Mouse (Mus musculus) layer of hippocampus, adult 9-10 months (tissue): ENCODE results near the gene Engase.
A peak's percentile ranks its signal among the peaks of the same experiment; 100 is the strongest.

Experiments used
- DNase-seq: peaks from one replicate; pipeline ENCODE4 v3.0.0; 2022; ENCODE audit warnings: low spot score

Engase gene

GRCm38 (mm10) chr11:118476396-118477373 lies at the start of gene Engase:
Gene Engase, plus strand, starts transcription at chr11:118476829.
- peak; percentile 90 for DNase-seq

DNA sequence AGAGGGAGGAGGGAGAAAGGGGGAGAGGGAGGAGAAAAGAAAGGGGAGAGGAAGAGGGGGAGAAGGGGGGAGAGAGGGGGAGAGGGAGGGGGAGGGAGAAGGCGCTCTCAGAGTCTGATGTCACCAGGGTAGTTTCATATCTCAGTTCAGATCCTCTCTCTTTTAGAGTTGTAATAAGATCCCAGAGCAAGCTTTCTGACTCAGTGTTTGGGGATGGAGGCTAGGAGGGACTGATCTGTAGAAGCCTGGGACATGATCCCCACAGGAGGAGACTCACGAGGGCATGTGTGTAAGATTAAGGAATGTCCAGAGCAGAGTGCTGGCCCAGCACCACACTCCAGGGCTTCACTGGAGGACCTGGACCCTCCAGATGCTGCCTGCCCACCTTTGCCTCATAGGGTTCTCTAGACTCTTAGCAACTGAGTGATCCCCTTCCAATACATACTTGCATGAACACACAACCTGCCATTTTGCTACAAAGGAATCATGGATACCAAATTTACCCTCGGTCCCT lies 49.3 kb upstream of the Engase start:
- DNase-seq: no peak

DNA sequence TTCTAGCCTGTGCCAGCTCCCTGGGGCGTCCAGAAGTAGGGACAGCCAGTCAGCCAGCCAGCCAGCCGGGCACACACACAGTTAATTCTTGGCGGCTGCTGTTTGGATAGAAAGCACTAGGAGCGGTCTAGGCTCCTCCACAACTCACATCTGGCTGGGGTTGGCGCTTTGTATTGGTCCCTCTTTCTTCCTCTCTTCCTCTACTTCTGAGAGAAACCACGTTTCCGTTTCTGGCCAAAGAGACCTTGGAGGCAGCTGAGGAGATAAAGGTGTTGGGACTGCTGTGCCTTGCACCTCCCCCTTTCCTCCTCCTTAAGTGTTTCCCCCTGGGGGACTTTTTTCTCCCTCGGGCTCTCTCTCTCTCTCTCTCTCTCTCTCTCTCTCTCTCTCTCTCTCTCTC lies 48.6 kb upstream of the Engase start, which contains the start of gene C1qtnf1:
TSS of gene C1qtnf1 (plus strand) at position 218 of the 400 bp plus-strand sequence.
- DNase-seq: no peak

GRCm38 (mm10) chr11:118428460-118428868 lies 48.2 kb upstream of the Engase start:
- DNase-seq: no peak

- no peak for DNase-seq
Measured at GRCm38 (mm10) chr11:118428944-118429709, 47.5 kb upstream of the Engase start.

- no peak for DNase-seq
Measured at GRCm38 (mm10) chr11:118430291-118430885, 46.2 kb upstream of the Engase start.

- DNase-seq: no peak
Measured at GRCm38 (mm10) chr11:118431100-118431948, 45.3 kb upstream of the Engase start.

GRCm38 (mm10) chr11:118433398-118433868 lies 43.2 kb upstream of the Engase start:
- DNase-seq: no peak

DNA sequence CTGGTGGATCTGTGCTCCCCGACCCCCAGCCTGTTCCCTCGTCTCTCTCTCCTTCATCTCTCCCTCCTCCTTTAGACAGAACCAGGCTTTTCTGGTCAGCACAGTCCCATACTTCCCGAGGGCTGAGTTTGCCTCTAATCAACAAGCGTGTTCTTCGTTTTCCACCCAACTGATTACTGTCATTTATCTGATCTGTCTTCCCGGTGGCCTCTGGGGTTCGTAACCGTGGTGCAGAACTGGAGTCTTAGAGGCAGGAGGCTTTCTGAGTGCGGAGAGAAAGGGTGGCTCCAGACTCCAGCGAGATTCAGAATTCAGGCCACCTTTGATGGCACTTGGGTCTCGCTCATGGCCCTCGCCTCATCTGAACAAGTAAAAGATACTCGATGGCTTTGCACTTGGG lies 42.5 kb upstream of the Engase start:
- no peak for DNase-seq

DNA sequence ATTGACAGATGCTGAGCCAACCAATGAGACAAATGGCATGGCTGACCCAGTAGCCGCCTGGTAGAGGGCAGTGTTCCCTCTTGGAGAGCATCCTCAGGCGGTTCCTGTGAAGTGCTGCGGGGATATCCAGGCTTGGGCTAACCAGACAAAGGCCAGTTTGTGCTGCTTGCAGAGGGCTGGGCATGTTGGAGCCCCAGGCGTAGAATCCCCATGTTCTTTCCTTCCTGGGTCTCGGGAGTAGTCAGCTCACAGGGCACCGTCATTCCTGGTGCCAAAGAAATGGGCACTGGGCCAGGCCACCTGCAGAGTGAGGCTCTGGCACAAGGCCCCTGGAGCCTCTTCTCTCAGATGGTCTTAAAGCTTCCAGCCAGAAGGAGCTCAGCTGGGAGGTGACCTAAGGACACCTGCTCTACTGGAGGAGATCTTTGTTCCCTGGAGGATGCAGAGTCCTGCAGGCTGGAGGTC lies 40.1 kb upstream of the Engase start:
- no peak for DNase-seq

DNA sequence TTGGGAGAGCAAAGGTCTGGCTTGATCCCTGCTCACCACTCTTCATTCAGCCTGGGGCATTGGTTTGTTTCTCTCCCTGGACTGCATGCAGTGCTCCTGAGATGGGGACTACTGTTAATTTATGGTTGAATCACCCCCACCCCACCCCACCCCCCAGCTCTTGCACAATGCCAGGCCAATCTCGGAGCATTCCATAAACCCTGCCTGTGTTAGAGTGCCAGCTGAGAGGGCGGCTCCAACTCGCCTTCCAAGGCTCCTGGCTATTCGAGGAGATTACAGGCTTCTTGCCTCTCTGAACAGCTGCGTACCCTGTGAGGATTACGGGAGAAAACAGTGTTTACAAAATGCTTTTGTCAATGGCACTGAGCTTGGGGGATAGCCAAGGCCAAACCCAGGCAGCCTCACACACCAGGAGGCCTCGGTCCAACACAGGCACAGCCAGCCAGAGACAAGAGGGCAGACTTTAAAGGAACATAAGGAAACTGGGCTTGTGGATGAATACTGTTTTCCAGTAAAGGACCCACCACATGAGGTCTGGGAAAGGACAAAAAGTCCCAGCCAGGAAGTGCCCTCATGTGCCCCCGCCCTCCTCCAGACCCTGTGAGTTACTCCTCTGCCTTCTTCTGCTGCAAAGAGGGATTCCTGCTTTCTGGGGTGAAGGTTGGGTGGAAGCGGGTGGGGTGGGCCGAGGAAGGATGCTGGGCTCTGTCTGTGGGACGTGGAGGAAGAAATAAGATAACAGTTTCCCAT lies 37.8 kb upstream of the Engase start:
- DNase-seq: no peak

GRCm38 (mm10) chr11:118442691-118443090 lies 33.9 kb upstream of the Engase start:
- no peak for DNase-seq

GRCm38 (mm10) chr11:118443201-118443970 lies 33.2 kb upstream of the Engase start:
- DNase-seq: no peak

DNA sequence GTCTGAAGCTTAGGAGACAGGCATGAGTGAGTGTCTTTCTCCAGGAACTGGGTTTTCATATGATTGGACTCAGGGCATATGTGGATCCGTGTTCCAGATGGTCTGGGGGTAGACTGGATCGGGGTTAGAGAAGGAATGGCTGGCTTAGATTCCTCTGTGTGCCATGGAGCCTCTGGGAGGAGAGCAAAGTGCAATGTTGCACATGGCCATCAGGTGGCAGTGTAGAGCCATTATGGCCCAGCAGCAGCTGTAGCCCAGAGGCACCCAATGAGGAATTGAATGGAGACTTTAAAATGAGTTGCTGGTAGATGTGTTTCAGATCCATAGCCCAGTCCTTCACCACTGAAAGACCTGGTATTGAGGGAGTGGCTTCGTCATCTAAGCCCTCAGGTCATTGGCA lies 30.8 kb upstream of the Engase start:
- peak; percentile 63 for DNase-seq

GRCm38 (mm10) chr11:118447346-118447745 lies 29.3 kb upstream of the Engase start:
- no peak for DNase-seq

- no peak for DNase-seq
Measured at GRCm38 (mm10) chr11:118448385-118448784, 28.2 kb upstream of the Engase start.

- DNase-seq: no peak
Measured at GRCm38 (mm10) chr11:118451211-118451610, 25.4 kb upstream of the Engase start.

DNA sequence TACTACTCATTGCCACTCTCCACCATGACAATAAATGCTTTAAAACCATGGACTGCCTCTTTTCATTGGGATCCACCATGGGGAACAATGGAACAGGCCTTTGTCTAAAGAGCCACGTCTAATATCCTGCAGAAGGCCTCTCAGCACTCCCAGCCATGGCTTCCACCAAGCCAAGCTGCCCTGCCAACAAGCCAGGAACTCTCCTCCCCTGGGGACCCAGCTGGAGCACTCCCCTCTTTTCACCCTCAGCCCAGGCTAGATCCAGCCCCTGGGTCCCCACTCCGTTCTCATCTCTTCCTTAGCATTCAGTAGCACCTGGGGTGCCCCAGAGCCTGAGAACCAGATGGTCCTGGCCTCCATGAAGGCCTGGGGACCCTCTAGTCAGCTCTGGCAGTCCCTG lies 23.7 kb upstream of the Engase start:
- no peak for DNase-seq

GRCm38 (mm10) chr11:118453886-118454671 lies 22.6 kb upstream of the Engase start:
- no peak for DNase-seq
